Mouse (Mus musculus): Measurements from ENCODE around the gene Elmod3. TPM values are rescaled to one million over a fixed set of nuclear protein-coding genes. Genes with fewer than 3 reads are reported as not detected.
A peak's percentile ranks its signal among the peaks of the same experiment; 100 is the strongest.

The Elmod3 gene
- polyA plus RNA-seq (2017; shearing (Covaris generic)), result 10 to 100 TPM; 22.9 to 32.2 TPM

- peak; percentile 86 for ATAC-seq
These were observed at the start of gene Elmod3, which contains the start of gene Retsat for GRCm38 (mm10) chr6:72597956-72598753. TSS of gene Elmod3 (minus strand) at chr6:72598413. TSS of gene Retsat (plus strand) at chr6:72598475.

- peak; percentile 64 for ATAC-seq
These were observed 49.2 kb upstream of the Elmod3 start for GRCm38 (mm10) chr6:72647383-72647820.

GRCm38 (mm10) chr6:72645364-72645763 is 47.2 kb upstream of the Elmod3 start:
- ATAC-seq, result no peak

GRCm38 (mm10) chr6:72644576-72644975 is 46.4 kb upstream of the Elmod3 start:
- no peak for ATAC-seq

GRCm38 (mm10) chr6:72641218-72641954 is 43.2 kb upstream of the Elmod3 start:
- ATAC-seq, result no peak

GRCm38 (mm10) chr6:72636940-72637339 is 38.7 kb upstream of the Elmod3 start:
- ATAC-seq, result no peak

- ATAC-seq, result peak; percentile 74
These were observed 37.7 kb upstream of the Elmod3 start for GRCm38 (mm10) chr6:72635760-72636431.

- peak; percentile 15 for ATAC-seq
These were observed 36.1 kb upstream of the Elmod3 start for GRCm38 (mm10) chr6:72634311-72634710.

GRCm38 (mm10) chr6:72631700-72632099 is 33.5 kb upstream of the Elmod3 start:
- no peak for ATAC-seq

GRCm38 (mm10) chr6:72630961-72631360 is 32.7 kb upstream of the Elmod3 start:
- ATAC-seq, result peak; percentile 29

GRCm38 (mm10) chr6:72630370-72630769 is 32.2 kb upstream of the Elmod3 start:
- no peak for ATAC-seq

GRCm38 (mm10) chr6:72627276-72627675 is 29.1 kb upstream of the Elmod3 start:
- ATAC-seq, result no peak

- no peak for ATAC-seq
These were observed 28.2 kb upstream of the Elmod3 start for GRCm38 (mm10) chr6:72626391-72626790.

GRCm38 (mm10) chr6:72623661-72624402 is 25.6 kb upstream of the Elmod3 start:
- ATAC-seq, result no peak

GRCm38 (mm10) chr6:72622917-72623316 is 24.7 kb upstream of the Elmod3 start:
- ATAC-seq, result no peak

- no peak for ATAC-seq
These were observed 22.7 kb upstream of the Elmod3 start for GRCm38 (mm10) chr6:72620920-72621319.

- no peak for ATAC-seq
These were observed 21.7 kb upstream of the Elmod3 start for GRCm38 (mm10) chr6:72619734-72620532.

- peak; percentile 94 for ATAC-seq
These were observed 18.6 kb upstream of the Elmod3 start, which contains the start of gene Tgoln1 for GRCm38 (mm10) chr6:72616643-72617288. TSS of gene Tgoln1 (minus strand) at chr6:72617000.

- peak; percentile 25 for ATAC-seq
These were observed 17.6 kb upstream of the Elmod3 start for GRCm38 (mm10) chr6:72615561-72616375.

- ATAC-seq, result no peak
These were observed 16.9 kb upstream of the Elmod3 start for GRCm38 (mm10) chr6:72615151-72615550.

Measured in CD4-positive, CD25-positive, alpha-beta regulatory T cell, adult 4 months (primary cell).